Mouse (Mus musculus): ENCODE measurements around the gene Kcnn4. TPM values are rescaled to one million over a fixed set of nuclear protein-coding genes. Genes with fewer than 3 reads are reported as not detected.

Kcnn4 gene
- polyA plus RNA-seq (2017; shearing (Covaris generic)), result 147 TPM

GRCm38 (mm10) chr7:24369731-24370541 lies at the start of gene Kcnn4:
TSS of gene Kcnn4 (plus strand) at chr7:24370263.

GRCm38 (mm10) chr7:24333304-24333986 lies 36.6 kb upstream of the Kcnn4 start, which contains the start of gene Tescl:
TSS of gene Tescl (minus strand) at chr7:24333936.

GRCm38 (mm10) chr7:24348896-24349295 lies 21.2 kb upstream of the Kcnn4 start, which contains the start of gene Lypd5:
TSS of gene Lypd5 (plus strand) at chr7:24349196.

GRCm38 (mm10) chr7:24399256-24400081 lies 29.4 kb downstream of the Kcnn4 start, which contains the start of gene Smg9:
TSS of gene Smg9 (plus strand) at chr7:24399619.

Other genes with a start within 250 kb of the Kcnn4 start
- 19.9 TPM for gene Zfp235, start 236.1 kb upstream of the Kcnn4 start, polyA plus RNA-seq (2017; shearing (Covaris generic))
- 1.7 TPM for gene Zfp114, start 195.2 kb upstream of the Kcnn4 start, polyA plus RNA-seq (2017; shearing (Covaris generic))
- gene Zfp111, start 158.8 kb upstream of the Kcnn4 start, polyA plus RNA-seq (2017; shearing (Covaris generic)), result 1.3 TPM
- 6.4 TPM for gene Zfp109, start 132.7 kb upstream of the Kcnn4 start, polyA plus RNA-seq (2017; shearing (Covaris generic))
- 0.76 TPM for gene Zfp108, start 115.5 kb upstream of the Kcnn4 start, polyA plus RNA-seq (2017; shearing (Covaris generic))
- gene Zfp93, start 99.8 kb upstream of the Kcnn4 start, polyA plus RNA-seq (2017; shearing (Covaris generic)), result 4.7 TPM
- gene Zfp61, start 69.0 kb upstream of the Kcnn4 start, polyA plus RNA-seq (2017; shearing (Covaris generic)), result 27.2 TPM
- 13.6 TPM for gene Zfp94, start 53.6 kb upstream of the Kcnn4 start, polyA plus RNA-seq (2017; shearing (Covaris generic))
- gene Tescl, start 36.3 kb upstream of the Kcnn4 start, polyA plus RNA-seq (2017; shearing (Covaris generic)), result not detected
- gene Lypd5, start 21.1 kb upstream of the Kcnn4 start, polyA plus RNA-seq (2017; shearing (Covaris generic)), result not detected
- 50.9 TPM for gene Smg9, start 29.4 kb downstream of the Kcnn4 start, polyA plus RNA-seq (2017; shearing (Covaris generic))
- gene Irgc1, start 82.0 kb downstream of the Kcnn4 start, polyA plus RNA-seq (2017; shearing (Covaris generic)), result 0.40 TPM
- 1.0 TPM for gene Plaur, start 92.2 kb downstream of the Kcnn4 start, polyA plus RNA-seq (2017; shearing (Covaris generic))
- not detected for gene Cadm4, start 111.8 kb downstream of the Kcnn4 start, polyA plus RNA-seq (2017; shearing (Covaris generic))
- gene Zfp428, start 136.7 kb downstream of the Kcnn4 start, polyA plus RNA-seq (2017; shearing (Covaris generic)), result 1.1 TPM
- gene AC161166.1, start 142.2 kb downstream of the Kcnn4 start, polyA plus RNA-seq (2017; shearing (Covaris generic)), result not detected
- 1.2 TPM for gene Irgq, start 160.4 kb downstream of the Kcnn4 start, polyA plus RNA-seq (2017; shearing (Covaris generic))
- gene Pinlyp, start 175.9 kb downstream of the Kcnn4 start, polyA plus RNA-seq (2017; shearing (Covaris generic)), result not detected
- 66.9 TPM for gene Xrcc1, start 176.0 kb downstream of the Kcnn4 start, polyA plus RNA-seq (2017; shearing (Covaris generic))
- gene Ethe1, start 217.3 kb downstream of the Kcnn4 start, polyA plus RNA-seq (2017; shearing (Covaris generic)), result 16.0 TPM
- 0.13 TPM for gene Zfp575, start 217.4 kb downstream of the Kcnn4 start, polyA plus RNA-seq (2017; shearing (Covaris generic))
- 1.4 TPM for gene Phldb3, start 240.5 kb downstream of the Kcnn4 start, polyA plus RNA-seq (2017; shearing (Covaris generic))